Comparison of ENCODE assay signal across 29 mouse cellular contexts in genomic region chr5:97088231-97088630, GRCm38 (mm10).
"Had no signal": no experiment of that assay in that cellular context is flagged by ENCODE, and none has a peak within 500 bp of the region (broad histone marks: within the 10 kb centered on the region; RNA-seq: fewer than 3 reads in every experiment).

No protein-coding gene starts in this region.

- H3K9ac ChIP-seq: limb, embryonic 12.5 days; limb, embryonic 13.5 days; limb, embryonic 15.5 days; liver, embryonic 12.5 days; liver, embryonic 13.5 days; liver, embryonic 14.5 days; liver, embryonic 15.5 days; liver, postnatal 0 days; lung, embryonic 14.5 days; lung, embryonic 15.5 days; midbrain, embryonic 12.5 days; midbrain, embryonic 13.5 days; midbrain, embryonic 15.5 days; neural tube, embryonic 12.5 days had no signal

- H3K4me2 ChIP-seq: limb, embryonic 12.5 days; limb, embryonic 13.5 days; limb, embryonic 15.5 days; liver, embryonic 11.5 days; liver, embryonic 12.5 days; liver, embryonic 13.5 days; liver, embryonic 15.5 days; lung, embryonic 14.5 days; lung, embryonic 15.5 days; midbrain, embryonic 11.5 days; midbrain, embryonic 12.5 days; midbrain, embryonic 13.5 days; midbrain, embryonic 15.5 days; neural tube, embryonic 12.5 days had no signal

- H3K4me3 ChIP-seq: limb, embryonic 12.5 days; limb, embryonic 13.5 days; limb, embryonic 15.5 days; liver, embryonic 12.5 days; liver, embryonic 13.5 days; liver, embryonic 15.5 days; lung, embryonic 15.5 days; megakaryocyte, embryonic 14.5 days; midbrain, embryonic 10.5 days; midbrain, embryonic 12.5 days; midbrain, embryonic 13.5 days; midbrain, embryonic 15.5 days; myocyte; neural tube, embryonic 12.5 days had no signal

- DNase-seq: left cerebral cortex, postnatal 4 days; liver; liver, embryonic 13.5 days; liver, postnatal 0 days; lung, adult 2 months; lung, embryonic 14.5 days; lung, postnatal 10 days; lung, postnatal 14 days; lung, postnatal 4 days; midbrain, embryonic 14.5 days had no signal

- H3K27ac ChIP-seq: limb, embryonic 12.5 days; limb, embryonic 13.5 days; limb, embryonic 15.5 days; liver, embryonic 12.5 days; liver, embryonic 13.5 days; liver, embryonic 14.5 days; liver, embryonic 15.5 days; lung, embryonic 15.5 days; macrophage; midbrain, embryonic 10.5 days; midbrain, embryonic 12.5 days; midbrain, embryonic 13.5 days; midbrain, embryonic 15.5 days; neural tube, embryonic 12.5 days had no signal

- ATAC-seq: liver, embryonic 12.5 days; liver, postnatal 0 days; lung, postnatal 0 days; midbrain, embryonic 13.5 days; midbrain, embryonic 15.5 days; midbrain, embryonic 16.5 days had no signal

- H3K27me3 ChIP-seq: limb, embryonic 12.5 days; limb, embryonic 13.5 days; limb, embryonic 15.5 days; liver, embryonic 12.5 days; liver, embryonic 13.5 days; liver, embryonic 15.5 days; lung, embryonic 15.5 days; megakaryocyte, embryonic 14.5 days; midbrain, embryonic 12.5 days; midbrain, embryonic 13.5 days; midbrain, embryonic 15.5 days; neural tube, embryonic 12.5 days had no signal

- H3K4me1 ChIP-seq: limb, embryonic 12.5 days; limb, embryonic 13.5 days; limb, embryonic 15.5 days; liver, embryonic 12.5 days; liver, embryonic 15.5 days; midbrain, embryonic 10.5 days; midbrain, embryonic 12.5 days; midbrain, embryonic 13.5 days; neural tube, embryonic 12.5 days had no signal

- H3K9me3 ChIP-seq: limb, embryonic 12.5 days; limb, embryonic 13.5 days; limb, embryonic 15.5 days; liver, embryonic 12.5 days; liver, embryonic 13.5 days; liver, embryonic 15.5 days; lung, embryonic 15.5 days; megakaryocyte, embryonic 14.5 days; midbrain, embryonic 10.5 days; midbrain, embryonic 12.5 days; midbrain, embryonic 13.5 days; midbrain, embryonic 15.5 days; neural tube, embryonic 12.5 days had no signal
